Mouse (Mus musculus) embryo, embryonic 10.5 days (tissue): ENCODE data around the gene Arhgap5.
"Not testable (repeated sequence)": the region's sequence is repeated elsewhere in the genome, so short reads cannot be mapped to it uniquely, and the experiment has no call there.

ENCODE experiments used
- DNase-seq: peaks from one replicate; pipeline ENCODE4 v3.0.0-alpha.2; 2015; ENCODE audit warnings: low spot score

The Arhgap5 gene

GRCm38 (mm10) chr12:52541294-52541693 is 37.5 kb downstream of the Arhgap5 start:
- no peak for DNase-seq

- DNase-seq, result no peak
These were observed 40.8 kb downstream of the Arhgap5 start for GRCm38 (mm10) chr12:52544532-52544931.

- DNase-seq, result no peak
These were observed 48.3 kb downstream of the Arhgap5 start for GRCm38 (mm10) chr12:52552085-52552484.

- DNase-seq, result no peak
These were observed 51.6 kb downstream of the Arhgap5 start for GRCm38 (mm10) chr12:52555188-52555876.

- no peak for DNase-seq
These were observed 61.9 kb downstream of the Arhgap5 start for GRCm38 (mm10) chr12:52565654-52566053.

- DNase-seq, result no peak
These were observed 69.6 kb downstream of the Arhgap5 start for GRCm38 (mm10) chr12:52573371-52573770.

GRCm38 (mm10) chr12:52586466-52586865 is 82.7 kb downstream of the Arhgap5 start:
- not testable (repeated sequence) for DNase-seq

GRCm38 (mm10) chr12:52587473-52588010 is 83.8 kb downstream of the Arhgap5 start:
- DNase-seq, result no peak

- DNase-seq, result no peak
These were observed 91.8 kb downstream of the Arhgap5 start for GRCm38 (mm10) chr12:52595389-52596185.

- no peak for DNase-seq
These were observed 98.7 kb downstream of the Arhgap5 start for GRCm38 (mm10) chr12:52602471-52602870.

- DNase-seq, result peak; percentile 93
These were observed 99.3 kb downstream of the Arhgap5 start for GRCm38 (mm10) chr12:52602883-52603694.

GRCm38 (mm10) chr12:52603695-52604255 is 100.0 kb downstream of the Arhgap5 start:
- peak; percentile 81 for DNase-seq

- peak; percentile 95 for DNase-seq
These were observed 100.7 kb downstream of the Arhgap5 start for GRCm38 (mm10) chr12:52604256-52604991.

- peak; percentile 9 for DNase-seq
These were observed 101.3 kb downstream of the Arhgap5 start for GRCm38 (mm10) chr12:52604992-52605652.

GRCm38 (mm10) chr12:52607411-52607810 is 103.6 kb downstream of the Arhgap5 start:
- no peak for DNase-seq

- no peak for DNase-seq
These were observed 111.9 kb downstream of the Arhgap5 start for GRCm38 (mm10) chr12:52615703-52616102.

GRCm38 (mm10) chr12:52618418-52619040 is 114.8 kb downstream of the Arhgap5 start:
- no peak for DNase-seq

- no peak for DNase-seq
These were observed 115.9 kb downstream of the Arhgap5 start for GRCm38 (mm10) chr12:52619644-52620043.
